Mouse (Mus musculus): Measurements from ENCODE around the gene Gse1.
A peak's percentile ranks its signal among the peaks of the same experiment; 100 is the strongest.

The Gse1 gene

DNA sequence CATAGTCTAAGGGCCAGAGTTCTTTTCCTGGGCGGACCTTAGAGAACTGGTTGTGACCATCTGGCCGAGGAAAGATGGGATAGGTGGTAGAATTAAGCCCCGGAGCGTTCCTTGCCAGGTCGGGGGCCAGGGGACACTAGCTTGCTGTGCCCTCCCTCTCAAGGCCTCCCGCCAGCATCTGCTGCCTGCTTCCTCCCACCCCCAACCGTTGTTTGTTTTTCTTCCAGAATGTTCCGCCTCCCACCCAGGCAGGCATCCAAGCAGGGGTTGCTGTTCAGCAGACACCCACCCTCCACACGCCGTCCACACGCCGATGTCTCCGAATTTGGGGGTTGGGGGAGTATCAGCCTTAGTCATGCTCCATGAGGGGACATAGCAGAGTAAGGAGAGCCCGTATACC, 49.8 kb downstream of the Gse1 start:
- DNase-seq = no peak

DNA sequence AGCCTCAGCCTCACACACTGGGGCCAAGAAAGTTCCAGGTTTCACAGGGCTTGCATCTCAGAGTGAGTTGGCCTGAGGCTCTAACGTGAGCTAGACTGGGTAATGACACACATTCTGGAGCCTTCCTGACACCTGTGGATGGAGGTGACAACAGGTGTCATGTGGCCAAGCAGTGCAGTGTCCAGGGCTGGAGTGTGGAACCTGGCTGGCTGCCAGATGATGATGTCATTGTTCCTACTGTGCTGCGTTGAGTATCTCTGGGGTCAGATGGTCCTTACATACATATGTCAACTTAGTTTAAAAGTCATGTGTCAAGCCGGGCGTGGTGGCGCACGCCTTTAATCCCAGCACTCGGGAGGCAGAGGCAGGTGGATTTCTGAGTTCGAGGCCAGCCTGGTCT, 51.2 kb downstream of the Gse1 start:
- no peak for DNase-seq

GRCm38 (mm10) chr8:120281487-120281886, 53.2 kb downstream of the Gse1 start:
- DNase-seq = peak; percentile 88

GRCm38 (mm10) chr8:120282465-120282864, 54.2 kb downstream of the Gse1 start:
- no peak for DNase-seq

GRCm38 (mm10) chr8:120284265-120284664, 56.0 kb downstream of the Gse1 start:
- DNase-seq = no peak

- no peak for DNase-seq
Observed at GRCm38 (mm10) chr8:120285033-120285432, 56.8 kb downstream of the Gse1 start.

DNA sequence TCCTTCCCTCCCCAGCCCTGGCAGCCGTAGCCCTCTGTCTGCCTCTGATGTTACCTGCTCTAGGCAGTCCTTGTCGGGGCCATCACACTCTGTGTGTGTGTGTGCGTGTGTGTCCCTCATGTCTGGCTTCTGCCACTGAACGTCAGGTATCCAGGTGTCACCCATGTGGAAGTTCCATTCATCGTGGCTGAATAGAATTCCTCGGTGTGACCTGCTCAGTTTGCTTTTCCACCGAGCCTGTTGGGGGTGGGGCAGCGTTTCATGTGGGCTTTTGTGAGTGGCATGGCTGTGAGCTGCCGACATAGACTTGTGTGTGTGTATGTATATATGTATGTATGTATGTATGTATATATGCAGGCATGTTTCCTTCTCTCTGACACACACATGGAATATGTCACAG, 57.6 kb downstream of the Gse1 start:
- no peak for DNase-seq

DNA sequence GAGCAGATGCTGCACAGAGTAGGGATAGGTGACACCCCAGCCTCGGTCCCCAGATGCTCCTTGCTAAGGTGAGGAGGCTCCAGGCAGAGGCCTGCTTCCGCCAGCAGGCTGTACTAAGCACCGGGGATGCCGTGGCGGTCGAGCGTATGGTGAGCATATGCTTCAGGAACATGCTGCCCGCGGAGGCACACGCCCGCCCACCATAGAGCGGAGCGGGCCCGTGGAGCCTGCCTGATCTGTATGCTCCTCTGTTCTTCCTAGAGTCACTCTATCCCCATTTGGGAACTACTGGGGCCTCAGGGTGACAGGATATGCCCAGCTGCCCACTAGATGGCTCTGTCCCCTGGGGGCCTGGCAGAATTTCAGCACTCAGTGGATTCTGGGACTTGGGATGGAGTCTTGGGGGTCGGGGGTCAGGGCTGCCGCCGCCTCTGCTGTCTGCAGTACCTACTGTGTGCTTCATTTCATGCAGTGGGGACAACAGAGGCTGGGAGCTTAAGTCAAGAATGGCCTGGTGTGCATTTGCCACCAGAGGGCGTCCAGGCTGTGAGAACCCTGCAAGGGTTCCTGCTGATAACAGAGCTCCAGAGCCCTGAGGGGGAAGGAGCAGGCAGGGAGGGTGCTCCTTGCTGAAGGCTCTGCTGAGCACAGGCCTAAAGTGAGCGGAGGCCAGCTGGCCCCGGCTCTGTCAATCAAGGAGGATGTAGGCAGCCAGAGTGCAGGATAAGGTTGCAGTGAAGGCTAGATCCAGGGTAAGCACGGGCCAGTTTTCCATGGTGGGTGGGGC, 60.1 kb downstream of the Gse1 start:
- peak; percentile 86 for DNase-seq

DNA sequence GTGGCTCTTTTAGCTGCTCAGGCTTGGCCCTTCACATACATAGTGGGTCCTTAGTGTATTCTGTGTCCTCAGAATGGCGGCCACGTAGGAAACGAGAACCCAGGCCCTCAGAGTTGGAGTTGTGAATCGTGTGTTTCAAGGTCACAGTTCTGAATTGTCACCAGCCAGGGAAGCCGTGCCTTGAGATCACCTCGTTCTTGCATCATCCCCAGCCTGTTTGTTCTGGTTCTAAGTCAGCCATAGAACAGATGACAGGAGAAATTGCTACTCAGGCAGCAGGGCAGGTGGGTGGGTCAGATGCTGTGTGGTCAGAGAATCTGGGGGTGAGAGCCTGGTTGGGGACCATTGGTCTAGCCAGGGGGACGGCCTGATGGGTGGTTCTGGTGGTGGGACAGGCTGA, 60.9 kb downstream of the Gse1 start:
- no peak for DNase-seq

DNA sequence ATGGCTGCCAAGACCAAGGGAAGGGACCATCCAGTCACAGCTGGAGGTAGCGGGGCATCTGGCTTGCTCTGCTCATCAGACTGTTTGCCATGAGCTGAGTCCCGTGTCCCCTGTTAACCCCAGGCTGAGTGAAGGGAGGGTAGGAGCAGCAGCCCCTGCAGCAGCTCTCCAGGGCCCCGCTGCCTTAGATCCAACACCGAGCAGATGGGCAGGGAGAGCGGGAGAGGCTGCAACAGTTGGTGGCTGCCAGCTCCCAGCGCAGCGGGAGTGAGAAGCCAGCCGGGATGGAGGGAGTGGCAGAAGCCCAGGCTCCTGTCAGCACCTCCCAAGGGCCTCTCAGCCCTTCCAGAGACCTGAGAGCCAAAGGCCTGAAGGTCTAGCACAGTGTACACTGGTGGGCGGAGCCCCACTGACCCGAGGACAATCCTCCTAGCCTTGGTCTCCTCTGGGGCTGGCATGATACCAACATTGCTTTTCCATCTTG, 61.5 kb downstream of the Gse1 start:
- no peak for DNase-seq

DNA sequence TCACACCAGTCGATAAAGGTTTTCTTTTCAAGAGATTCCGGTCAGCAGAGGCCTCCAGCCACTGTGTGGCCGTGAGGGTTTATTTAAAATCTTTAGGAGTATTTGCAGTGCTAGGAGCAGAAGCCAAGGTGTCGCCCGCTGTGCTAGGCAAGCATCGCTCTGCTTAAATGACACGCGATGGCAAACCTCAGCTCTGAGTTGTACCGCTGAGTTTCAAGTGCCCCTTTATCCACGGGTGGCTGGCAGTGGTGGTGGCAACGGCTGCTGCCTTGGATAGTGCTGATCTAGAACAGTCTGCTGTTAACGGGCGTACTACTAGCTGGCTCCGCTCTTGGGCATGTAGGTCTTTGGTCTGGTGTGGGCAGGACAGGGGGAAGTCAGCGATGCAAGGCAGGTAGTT, 62.4 kb downstream of the Gse1 start:
- DNase-seq = no peak

GRCm38 (mm10) chr8:120291650-120292049, 63.4 kb downstream of the Gse1 start:
- DNase-seq = no peak

DNA sequence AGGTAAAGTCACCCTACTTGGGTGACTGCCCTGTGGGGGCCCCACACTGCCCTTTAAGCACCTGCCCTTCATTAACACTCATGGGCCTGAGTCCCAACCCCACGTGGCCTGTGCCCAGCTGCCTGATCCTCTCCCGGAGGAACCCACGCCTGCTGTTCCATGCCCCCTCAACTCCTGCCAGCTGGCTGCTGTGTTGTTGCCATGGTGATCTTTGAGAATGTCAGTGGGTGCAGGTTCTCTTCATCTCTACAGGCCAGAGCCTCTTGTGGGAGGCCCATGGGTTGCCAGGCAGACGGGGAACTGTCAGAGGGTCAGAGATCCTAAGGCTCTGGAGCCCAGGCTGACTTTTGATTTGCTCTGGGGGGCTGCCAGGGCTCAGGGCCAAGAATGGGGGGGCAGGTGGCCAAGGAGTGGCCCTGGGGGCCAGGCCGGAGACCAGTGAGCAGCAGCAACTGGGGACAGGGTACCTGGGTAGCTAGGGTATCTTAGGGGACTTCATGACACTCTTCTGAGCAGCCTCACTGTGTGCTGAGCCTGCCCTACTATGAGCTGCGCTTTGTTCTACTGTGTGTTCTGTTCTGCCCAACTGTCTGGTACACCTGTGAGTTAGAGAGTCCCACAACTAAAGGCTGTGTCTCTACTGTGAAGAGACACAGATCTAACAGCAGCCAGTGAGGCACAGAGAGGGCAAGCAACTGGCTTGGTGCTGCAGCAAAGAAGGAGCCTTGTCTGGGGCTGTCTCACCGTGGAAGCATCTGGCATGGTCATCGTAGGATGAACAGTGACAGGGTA, 64.3 kb downstream of the Gse1 start:
- DNase-seq = no peak

GRCm38 (mm10) chr8:120293421-120294357, 65.4 kb downstream of the Gse1 start:
- DNase-seq = no peak

DNA sequence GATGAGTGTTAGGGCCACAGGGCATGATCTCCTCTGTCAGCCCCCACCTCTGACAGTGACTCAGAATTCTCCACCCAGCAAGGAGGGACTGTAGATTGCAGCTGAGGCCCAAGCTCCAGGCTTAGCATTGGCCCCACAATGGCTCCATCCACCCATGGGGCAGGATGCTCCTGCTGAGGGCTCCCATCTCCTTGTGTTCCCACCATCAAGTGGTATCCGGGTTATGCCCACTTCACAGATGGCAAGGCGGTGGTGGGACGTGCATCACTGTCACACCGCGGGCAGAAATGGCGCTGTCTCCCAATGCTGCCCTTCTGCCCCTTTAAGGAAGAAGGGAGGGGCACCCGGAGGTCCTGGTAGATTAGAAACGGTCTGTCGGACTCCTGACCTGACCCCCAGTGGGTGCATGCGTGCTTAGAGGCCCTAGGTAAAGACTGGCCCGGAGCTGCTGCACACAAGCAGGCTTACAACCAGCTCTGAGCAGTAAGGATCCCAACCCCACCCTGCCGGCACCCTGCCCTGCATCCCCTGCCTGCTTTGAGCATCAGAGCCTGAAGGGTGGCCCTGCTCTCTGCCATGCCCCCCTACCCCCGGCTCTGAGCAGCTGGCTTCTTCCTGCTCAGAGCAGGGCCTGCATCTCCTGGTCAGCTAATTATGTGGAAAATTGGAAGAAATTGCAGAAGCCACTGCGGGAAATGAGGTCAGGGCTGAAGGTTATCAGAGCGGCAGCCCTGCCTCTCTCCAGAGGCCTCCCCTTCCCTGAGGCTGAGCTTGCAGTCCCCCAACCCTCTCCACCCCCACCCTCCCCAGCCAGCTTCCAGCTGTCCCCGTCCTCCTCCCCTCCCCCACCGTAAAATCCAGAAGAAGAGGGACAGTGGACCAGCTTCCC, 67.0 kb downstream of the Gse1 start:
- DNase-seq = peak; percentile 87

- peak; percentile 68 for DNase-seq
Observed at GRCm38 (mm10) chr8:120297000-120297399, 68.7 kb downstream of the Gse1 start.

DNA sequence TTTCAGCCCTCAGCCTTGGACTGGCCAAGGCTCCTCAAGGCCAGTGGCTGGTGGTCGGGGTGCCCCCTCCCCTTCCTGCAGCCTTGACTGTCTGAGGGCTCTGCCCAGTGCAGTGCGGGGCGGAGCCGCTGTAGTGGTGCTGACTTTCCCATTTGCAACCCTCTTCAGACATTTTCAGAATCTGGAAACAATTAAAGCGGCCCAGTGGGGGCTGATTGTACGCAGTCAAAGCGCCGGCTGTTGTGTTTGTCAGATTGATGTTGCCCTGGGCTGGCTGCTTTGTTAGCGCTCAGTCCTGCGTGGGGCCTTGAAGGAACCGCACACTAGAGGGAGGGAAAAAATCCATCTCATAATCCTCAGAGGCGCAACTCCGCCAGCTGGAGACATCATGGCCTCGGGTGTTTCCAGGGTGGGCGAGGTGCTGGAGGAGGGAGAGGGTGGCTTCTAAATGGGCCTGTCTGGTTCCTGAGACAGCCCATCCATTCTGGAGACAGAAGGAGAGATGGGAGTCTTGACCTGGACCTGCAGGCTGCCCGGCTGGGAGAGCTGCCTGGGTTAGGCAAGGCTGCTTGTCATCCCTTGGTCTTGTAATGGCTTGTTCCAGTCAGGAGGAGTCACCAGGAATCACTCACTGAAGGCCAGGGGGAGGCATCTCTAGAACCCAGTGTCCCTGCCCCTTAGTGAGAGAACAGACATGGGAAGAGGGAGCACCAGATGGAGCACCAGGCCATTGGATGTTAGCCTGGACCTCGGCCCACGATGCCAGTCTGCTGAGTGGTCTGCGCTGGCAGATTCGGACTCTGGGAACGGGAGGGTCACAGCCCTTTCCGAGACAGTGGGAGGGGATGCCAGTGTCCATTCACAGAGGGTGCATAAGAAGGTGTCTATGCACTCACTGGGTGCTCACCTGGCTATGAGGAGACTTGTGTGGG, 70.6 kb downstream of the Gse1 start:
- DNase-seq = peak; percentile 91

GRCm38 (mm10) chr8:120300601-120301141, 72.4 kb downstream of the Gse1 start:
- peak; percentile 74 for DNase-seq

GRCm38 (mm10) chr8:120302941-120303675, 74.9 kb downstream of the Gse1 start:
- no peak for DNase-seq

DNA sequence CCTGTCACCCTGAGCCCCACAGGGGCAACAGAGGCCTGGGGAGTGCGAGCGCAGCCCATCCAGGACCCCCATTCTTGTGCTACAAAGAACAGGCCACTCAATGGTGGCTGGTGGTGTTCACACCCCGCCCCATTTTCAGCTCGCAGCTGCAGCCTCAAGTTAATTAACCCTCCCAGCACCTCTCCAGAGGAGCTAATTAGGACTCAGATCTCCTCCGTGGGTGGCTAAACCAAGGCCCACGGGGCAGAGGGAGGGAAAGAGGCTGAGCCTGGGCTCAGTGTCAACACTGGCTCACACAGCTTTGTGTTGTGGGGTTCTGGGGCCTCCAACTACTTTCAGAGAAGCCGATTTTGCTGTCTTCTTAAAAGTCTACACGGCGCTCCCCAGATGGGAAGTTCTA, 75.8 kb downstream of the Gse1 start:
- DNase-seq = peak; percentile 59

Data from embryo, embryonic 11 days (tissue).